Mouse (Mus musculus): ENCODE results near the gene Clic1. TPM values are rescaled to one million over a fixed set of nuclear protein-coding genes. Genes with fewer than 3 reads are reported as not detected.
A peak's percentile ranks its signal among the peaks of the same experiment; 100 is the strongest.

Gene Clic1
- total and polyA plus RNA-seq, 3 experiments: 114 to 198 (median 160) TPM

- H3K4me3 ChIP-seq (replicated peaks in 1 of 3; ENCODE audit: low read depth in 2 of 3, low read length in 2 of 3, poor library complexity in 1 of 3): no peak overlapping the region
- no peak for DNase-seq (ENCODE audit: extremely low read depth)
- peaks cover 14 to 62% of the 10 kb centered on the region in 2 experiments for H3K4me1 ChIP-seq (ENCODE audit: control insufficient read depth in 1 of 2, insufficient read depth in 2 of 2)
- no peak overlapping the region for H3K4me2 ChIP-seq (ENCODE audit: insufficient read depth, low read depth, poor library complexity, severe bottlenecking)
- no peaks in the 10 kb centered on the region for H3K27me3 ChIP-seq (replicated peaks)
- H3K36me3 ChIP-seq (replicated peaks in 1 of 2; ENCODE audit: control insufficient read depth in 1 of 2, insufficient read depth in 1 of 2, low read length in 1 of 2): peaks cover 4 to 48% of the 10 kb centered on the region in 2 experiments
- peak; percentile 12; the same call in 1 of the 2 replicates for TF ChIP-seq POLR2A (IDR thresholded peaks at IDR 0.05; ENCODE audit: low read depth, low read length)
- TF ChIP-seq ELF1 (IDR thresholded peaks at IDR 0.05; ENCODE audit: low read depth, low read length): no peak
- TF ChIP-seq SMC3 (IDR thresholded peaks at IDR 0.05; ENCODE audit: low read depth, low read length): no peak
- no peak overlapping the region for H3K9ac ChIP-seq (ENCODE audit: insufficient read depth, low read depth)
- no peaks in the 10 kb centered on the region; the same call in none of the 2 replicates for H3K79me2 ChIP-seq (replicated peaks; ENCODE audit: control insufficient read depth, extremely low read depth, insufficient read depth, poor library complexity, severe bottlenecking)
- H3K9me3 ChIP-seq (replicated peaks; ENCODE audit: low read length): no peaks in the 10 kb centered on the region
- in situ Hi-C loops (cut with MboI; ENCODE audit: low pct_ligation_motif_present, low pct_unique_long_range_greater_than_20kb, low sequenced_read_pairs) (loop anchor here (5.0 to 10.0 kb wide), 2 partner anchors 42 to 90 kb away; partner anchors contain the start of genes Ly6g5b, Ly6g6c and Mpig6b), dilution Hi-C loops (cut with MboI; ENCODE audit: extremely low pct_ligation_motif_present, extremely low pct_unique_long_range_greater_than_20kb, low sequenced_read_pairs) (no loop called here)
- no peak overlapping the region for H3K27ac ChIP-seq (ENCODE audit: insufficient read depth, low read depth)
These were observed 24.9 kb upstream of the Clic1 start for GRCm38 (mm10) chr17:35024691-35025488.

- H3K36me3 ChIP-seq (replicated peaks in 1 of 2; ENCODE audit: control insufficient read depth in 1 of 2, insufficient read depth in 1 of 2, low read length in 1 of 2): peaks cover 4 to 59% of the 10 kb centered on the region in 2 experiments
- H3K9ac ChIP-seq (ENCODE audit: insufficient read depth, low read depth): peak overlapping the region; percentile 20; the same call in 1 of the 2 replicates
- H3K4me1 ChIP-seq (ENCODE audit: control insufficient read depth in 1 of 2, insufficient read depth in 2 of 2): peaks cover 14 to 65% of the 10 kb centered on the region in 2 experiments
- in situ Hi-C loops (cut with MboI; ENCODE audit: low pct_ligation_motif_present, low pct_unique_long_range_greater_than_20kb, low sequenced_read_pairs) (loop anchor here (10.0 kb wide), 1 partner anchor 89 kb away; the partner anchor contains the start of gene Ly6g5b), dilution Hi-C loops (cut with MboI; ENCODE audit: extremely low pct_ligation_motif_present, extremely low pct_unique_long_range_greater_than_20kb, low sequenced_read_pairs) (no loop called here)
- peak overlapping the region; percentile 35 to 58 (median 47) for H3K4me3 ChIP-seq (replicated peaks in 1 of 3; ENCODE audit: low read depth in 2 of 3, low read length in 2 of 3, poor library complexity in 1 of 3)
- H3K27me3 ChIP-seq (replicated peaks): no peaks in the 10 kb centered on the region
- H3K9me3 ChIP-seq (replicated peaks; ENCODE audit: low read length): no peaks in the 10 kb centered on the region
- no peak overlapping the region for H3K27ac ChIP-seq (ENCODE audit: insufficient read depth, low read depth)
- TF ChIP-seq EP300 (IDR thresholded peaks at IDR 0.05; ENCODE audit: low read length) (no peak), MYC (IDR thresholded peaks at IDR 0.05; ENCODE audit: low read depth, low read length) (no peak), MEF2A (IDR thresholded peaks at IDR 0.05; ENCODE audit: borderline replicate concordance, low read depth, low read length) (no peak), UBTF (IDR thresholded peaks at IDR 0.05; ENCODE audit: low read depth, low read length) (no peak), SIN3A (IDR thresholded peaks at IDR 0.05; ENCODE audit: low read length) (no peak), JUND (conservative IDR thresholded peaks at IDR 0.05; ENCODE audit: low read depth, low read length) (no peak), KAT2A (IDR thresholded peaks at IDR 0.05; ENCODE audit: insufficient replicate concordance, low read length) (no peak)
- H3K4me2 ChIP-seq (ENCODE audit: insufficient read depth, low read depth, poor library complexity, severe bottlenecking): peak overlapping the region; percentile 16; the same call in 1 of the 2 replicates
- DNase-seq (ENCODE audit: extremely low read depth): no peak
- H3K79me2 ChIP-seq (replicated peaks; ENCODE audit: control insufficient read depth, extremely low read depth, insufficient read depth, poor library complexity, severe bottlenecking): no peaks in the 10 kb centered on the region; the same call in none of the 2 replicates
These were observed 23.6 kb upstream of the Clic1 start for GRCm38 (mm10) chr17:35026206-35026605.
